Mouse (Mus musculus): ENCODE results near the gene Prkar1a. TPM values are rescaled to one million over a fixed set of nuclear protein-coding genes. Genes with fewer than 3 reads are reported as not detected.

Gene Prkar1a
- polyA plus RNA-seq, 1 experiment from 2014 or later = 328 TPM

GRCm38 (mm10) chr11:109629021-109629521 is 20.1 kb upstream of the Prkar1a start:
- Histone ChIP-seq H3K4me1 (replicated peaks; ENCODE audit: control insufficient read depth, insufficient read depth, low read length) (no peaks in the 10 kb centered on the region; the same call in 1 of the 2 replicates), H3K4me2 (ENCODE audit: low read length) (no peak overlapping the region), H3K9me3 (ENCODE audit: control insufficient read depth, low read length) (no peaks in the 10 kb centered on the region), H3K27me3 (replicated peaks; ENCODE audit: control insufficient read depth, insufficient read depth, low read length) (no peaks in the 10 kb centered on the region), H3K4me3 (ENCODE audit: low read depth, low read length) (no peak overlapping the region), H3K9ac (ENCODE audit: low read length) (no peak overlapping the region), H3K36me3 (ENCODE audit: control insufficient read depth, insufficient read depth, low read length) (no peaks in the 10 kb centered on the region), H3K27ac (ENCODE audit: low read depth) (no peak overlapping the region)
- WGBS = 54% methylated on average over 10 of the region's 10 CpGs
- ATAC-seq (replicated peaks; ENCODE audit: low FRiP score, low TSS enrichment, low read depth) (no peak), DNase-seq (ENCODE audit: low spot score) (no peak)

DNA sequence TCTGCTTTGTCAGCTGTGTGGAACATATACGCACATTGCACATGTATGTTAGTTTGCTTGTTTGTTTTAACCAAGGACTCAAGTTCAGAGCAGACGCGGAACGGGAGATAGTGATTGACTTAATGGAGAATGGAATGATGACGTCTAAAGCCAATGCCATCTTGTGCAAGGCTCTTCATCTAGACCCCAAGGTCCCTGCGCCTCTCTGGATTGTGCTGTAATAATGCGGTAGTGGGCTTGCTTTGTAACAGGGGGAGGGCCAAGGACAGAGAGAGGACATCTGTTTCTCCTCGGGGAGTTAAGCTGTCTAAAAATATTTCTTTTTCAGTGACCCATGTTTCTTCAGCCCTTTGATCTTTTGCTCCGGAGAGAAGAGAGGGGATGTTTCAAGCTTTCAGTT is 14.3 kb upstream of the Prkar1a start:
- 69% methylated on average over 9 of the region's 9 CpGs for WGBS
- H3K4me3 ChIP-seq (ENCODE audit: low read depth, low read length) = no peak overlapping the region
- ATAC-seq (replicated peaks; ENCODE audit: low FRiP score, low TSS enrichment, low read depth) (no peak), DNase-seq (ENCODE audit: low spot score) (no peak)
- no peaks in the 10 kb centered on the region for H3K4me1 ChIP-seq (replicated peaks; ENCODE audit: control insufficient read depth, insufficient read depth, low read length)
- H3K9ac ChIP-seq (ENCODE audit: low read length) = no peak overlapping the region
- H3K36me3 ChIP-seq (ENCODE audit: control insufficient read depth, insufficient read depth, low read length) = no peaks in the 10 kb centered on the region
- H3K9me3 ChIP-seq (ENCODE audit: control insufficient read depth, low read length) = no peaks in the 10 kb centered on the region
- no peak overlapping the region for H3K27ac ChIP-seq (ENCODE audit: low read depth)
- no peak overlapping the region for H3K4me2 ChIP-seq (ENCODE audit: low read length)
- no peaks in the 10 kb centered on the region for H3K27me3 ChIP-seq (replicated peaks; ENCODE audit: control insufficient read depth, insufficient read depth, low read length)

GRCm38 (mm10) chr11:109635871-109636395 is 13.3 kb upstream of the Prkar1a start:
- H3K4me3 ChIP-seq (ENCODE audit: low read depth, low read length) = no peak overlapping the region
- no peaks in the 10 kb centered on the region for H3K36me3 ChIP-seq (ENCODE audit: control insufficient read depth, insufficient read depth, low read length)
- no peak overlapping the region for H3K27ac ChIP-seq (ENCODE audit: low read depth)
- H3K9me3 ChIP-seq (ENCODE audit: control insufficient read depth, low read length) = no peaks in the 10 kb centered on the region
- no peak overlapping the region for H3K4me2 ChIP-seq (ENCODE audit: low read length)
- H3K27me3 ChIP-seq (replicated peaks; ENCODE audit: control insufficient read depth, insufficient read depth, low read length) = no peaks in the 10 kb centered on the region
- H3K4me1 ChIP-seq (replicated peaks; ENCODE audit: control insufficient read depth, insufficient read depth, low read length) = no peaks in the 10 kb centered on the region
- ATAC-seq (replicated peaks; ENCODE audit: low FRiP score, low TSS enrichment, low read depth) (no peak), DNase-seq (ENCODE audit: low spot score) (no peak)
- WGBS = 47% methylated on average over 6 of the region's 6 CpGs
- H3K9ac ChIP-seq (ENCODE audit: low read length) = no peak overlapping the region

GRCm38 (mm10) chr11:109641498-109642222 is 7.5 kb upstream of the Prkar1a start:
- 67% methylated on average over 5 of the region's 5 CpGs for WGBS
- no peaks in the 10 kb centered on the region for H3K4me1 ChIP-seq (replicated peaks; ENCODE audit: control insufficient read depth, insufficient read depth, low read length)
- no peaks in the 10 kb centered on the region for H3K9me3 ChIP-seq (ENCODE audit: control insufficient read depth, low read length)
- H3K36me3 ChIP-seq (ENCODE audit: control insufficient read depth, insufficient read depth, low read length) = no peaks in the 10 kb centered on the region
- DNase-seq (ENCODE audit: low spot score) (no peak), ATAC-seq (replicated peaks; ENCODE audit: low FRiP score, low TSS enrichment, low read depth) (no peak)
- no peaks in the 10 kb centered on the region for H3K27me3 ChIP-seq (replicated peaks; ENCODE audit: control insufficient read depth, insufficient read depth, low read length)
- no peak overlapping the region for H3K4me3 ChIP-seq (ENCODE audit: low read depth, low read length)
- H3K9ac ChIP-seq (ENCODE audit: low read length) = no peak overlapping the region
- H3K4me2 ChIP-seq (ENCODE audit: low read length) = no peak overlapping the region
- no peak overlapping the region for H3K27ac ChIP-seq (ENCODE audit: low read depth)

DNA sequence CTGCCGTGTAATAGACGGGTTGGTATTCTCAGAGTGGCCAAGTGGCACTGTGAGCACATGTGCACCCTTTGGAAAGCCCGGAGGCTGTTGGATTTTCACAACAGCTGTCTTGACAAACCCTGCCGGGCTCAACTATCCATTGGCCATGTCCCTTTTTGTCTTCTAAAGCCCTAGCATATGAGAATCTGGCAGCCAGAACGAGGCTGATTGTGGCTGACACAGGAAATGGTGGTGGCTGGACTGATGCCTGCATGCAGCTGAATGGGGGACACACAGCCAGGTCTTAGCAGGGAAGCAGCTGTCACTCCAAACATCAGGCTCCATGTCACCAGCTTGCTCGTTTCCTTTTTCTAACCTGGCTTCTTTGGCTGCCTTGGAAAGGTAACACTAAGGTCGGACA is 695 bp upstream of the Prkar1a start:
- DNase-seq (ENCODE audit: low spot score) = no peak
- WGBS = 58% methylated on average over 7 of the region's 7 CpGs
- no peaks in the 10 kb centered on the region for H3K27me3 ChIP-seq (replicated peaks; ENCODE audit: control insufficient read depth, insufficient read depth, low read length)
- no peak for ATAC-seq (replicated peaks; ENCODE audit: low FRiP score, low TSS enrichment, low read depth)
- no peaks in the 10 kb centered on the region for H3K9me3 ChIP-seq (ENCODE audit: control insufficient read depth, low read length)
- peaks cover 2% of the 10 kb centered on the region for H3K36me3 ChIP-seq (ENCODE audit: control insufficient read depth, insufficient read depth, low read length)
- H3K4me2 ChIP-seq (ENCODE audit: low read length) = no peak overlapping the region
- no peak overlapping the region for H3K9ac ChIP-seq (ENCODE audit: low read length)
- H3K4me1 ChIP-seq (replicated peaks; ENCODE audit: control insufficient read depth, insufficient read depth, low read length) = peaks cover 20% of the 10 kb centered on the region
- no peak overlapping the region for H3K4me3 ChIP-seq (ENCODE audit: low read depth, low read length)
- H3K27ac ChIP-seq (ENCODE audit: low read depth) = no peak overlapping the region

- DNase-seq (ENCODE audit: low spot score) (peak; percentile 82), ATAC-seq (replicated peaks; ENCODE audit: low FRiP score, low TSS enrichment, low read depth) (peak; percentile 77)
- Histone ChIP-seq H3K4me3 (ENCODE audit: low read depth, low read length) (peak overlapping the region; percentile 64), H3K9ac (ENCODE audit: low read length) (peak overlapping the region; percentile 89), H3K4me1 (replicated peaks; ENCODE audit: control insufficient read depth, insufficient read depth, low read length) (peaks cover 22% of the 10 kb centered on the region), H3K27ac (ENCODE audit: low read depth) (peak overlapping the region; percentile 96), H3K9me3 (ENCODE audit: control insufficient read depth, low read length) (no peaks in the 10 kb centered on the region), H3K27me3 (replicated peaks; ENCODE audit: control insufficient read depth, insufficient read depth, low read length) (no peaks in the 10 kb centered on the region), H3K4me2 (ENCODE audit: low read length) (peak overlapping the region; percentile 79), H3K36me3 (ENCODE audit: control insufficient read depth, insufficient read depth, low read length) (peaks cover 19% of the 10 kb centered on the region)
- 2% methylated on average over 31 of the region's 31 CpGs for WGBS
Measured at GRCm38 (mm10) chr11:109649975-109650701, 933 bp downstream of the Prkar1a start.

- peak overlapping the region; percentile 64 for H3K4me3 ChIP-seq (ENCODE audit: low read depth, low read length)
- peak; percentile 95 for DNase-seq (ENCODE audit: low spot score)
- peak overlapping the region; percentile 89 for H3K9ac ChIP-seq (ENCODE audit: low read length)
- H3K9me3 ChIP-seq (ENCODE audit: control insufficient read depth, low read length) = no peaks in the 10 kb centered on the region
- H3K4me1 ChIP-seq (replicated peaks; ENCODE audit: control insufficient read depth, insufficient read depth, low read length) = peaks cover 22% of the 10 kb centered on the region
- peak; percentile 98 for ATAC-seq (replicated peaks; ENCODE audit: low FRiP score, low TSS enrichment, low read depth)
- peak overlapping the region; percentile 79 for H3K4me2 ChIP-seq (ENCODE audit: low read length)
- H3K27ac ChIP-seq (ENCODE audit: low read depth) = peak overlapping the region; percentile 96
- under 1% methylated on average over 88 of the region's 90 CpGs for WGBS
- H3K27me3 ChIP-seq (replicated peaks; ENCODE audit: control insufficient read depth, insufficient read depth, low read length) = no peaks in the 10 kb centered on the region
- H3K36me3 ChIP-seq (ENCODE audit: control insufficient read depth, insufficient read depth, low read length) = peaks cover 26% of the 10 kb centered on the region
Measured at GRCm38 (mm10) chr11:109650788-109651565, 1.8 kb downstream of the Prkar1a start.

DNA sequence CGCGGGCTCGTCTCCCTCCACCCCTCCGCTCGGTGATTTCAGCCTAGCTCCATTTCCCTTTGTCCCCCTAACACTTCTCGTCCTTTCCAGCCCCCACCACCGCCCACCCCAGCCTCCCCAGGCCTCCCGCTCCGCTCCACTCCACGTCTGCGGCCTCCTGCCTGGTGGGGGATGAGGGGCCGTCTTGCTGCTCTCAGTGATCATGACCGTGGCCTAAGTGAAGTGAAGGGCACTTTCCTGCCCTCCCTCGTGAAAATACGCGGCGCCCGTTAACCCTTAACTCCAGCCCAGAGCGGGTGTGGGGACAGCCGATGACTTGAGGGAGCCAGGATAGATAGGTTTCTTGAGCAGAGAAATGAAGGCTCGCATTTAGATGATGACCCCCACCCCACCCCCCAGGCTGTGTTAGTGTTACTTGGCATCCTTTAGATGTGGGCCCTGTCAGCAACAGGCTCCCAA is 2.4 kb downstream of the Prkar1a start:
- WGBS = under 1% methylated on average over 21 of the region's 21 CpGs
- ATAC-seq (replicated peaks; ENCODE audit: low FRiP score, low TSS enrichment, low read depth) = peak; percentile 6; the same call in 1 of the 2 replicates
- Histone ChIP-seq H3K27ac (ENCODE audit: low read depth) (peak overlapping the region; percentile 96), H3K9ac (ENCODE audit: low read length) (peak overlapping the region; percentile 89), H3K36me3 (ENCODE audit: control insufficient read depth, insufficient read depth, low read length) (peaks cover 32% of the 10 kb centered on the region), H3K4me3 (ENCODE audit: low read depth, low read length) (peak overlapping the region; percentile 64), H3K27me3 (replicated peaks; ENCODE audit: control insufficient read depth, insufficient read depth, low read length) (no peaks in the 10 kb centered on the region), H3K4me2 (ENCODE audit: low read length) (peak overlapping the region; percentile 79), H3K4me1 (replicated peaks; ENCODE audit: control insufficient read depth, insufficient read depth, low read length) (peaks cover 22% of the 10 kb centered on the region), H3K9me3 (ENCODE audit: control insufficient read depth, low read length) (no peaks in the 10 kb centered on the region)
- peak; percentile 73 for DNase-seq (ENCODE audit: low spot score)
